Mouse (Mus musculus): ENCODE measurements around the gene Cacnb3. TPM values are rescaled to one million over a fixed set of nuclear protein-coding genes. Genes with fewer than 3 reads are reported as not detected.

Cacnb3 gene
- polyA plus RNA-seq, 1 experiment from 2014 or later = 22.8 TPM

GRCm38 (mm10) chr15:98607557-98607956, 23.1 kb upstream of the Cacnb3 start:
- Histone ChIP-seq H3K4me2 (ENCODE audit: low read depth, low read length) (peak overlapping the region; percentile 81), H3K27me3 (replicated peaks; ENCODE audit: control insufficient read depth, insufficient read depth, low read length) (no peaks in the 10 kb centered on the region), H3K4me3 (ENCODE audit: low read length) (peak overlapping the region; percentile 79), H3K9me3 (ENCODE audit: control insufficient read depth, low read length) (no peaks in the 10 kb centered on the region), H3K36me3 (ENCODE audit: control insufficient read depth, insufficient read depth, low read length) (peaks cover 5% of the 10 kb centered on the region; the same call in 1 of the 2 replicates), H3K4me1 (ENCODE audit: control insufficient read depth, insufficient read depth, low read length) (peaks cover 45% of the 10 kb centered on the region), H3K9ac (ENCODE audit: low read depth, low read length) (peak overlapping the region; percentile 90), H3K27ac (ENCODE audit: low read length) (peak overlapping the region; percentile 94)
- WGBS = 13% methylated on average over 4 of the region's 4 CpGs
- ATAC-seq = no peak

- 11% methylated on average over 9 of the region's 10 CpGs for WGBS
Measured at GRCm38 (mm10) chr15:98608058-98608783, 22.4 kb upstream of the Cacnb3 start.

GRCm38 (mm10) chr15:98608784-98609250, 21.8 kb upstream of the Cacnb3 start:
- Histone ChIP-seq H3K4me2 (ENCODE audit: low read depth, low read length) (peak overlapping the region; percentile 81), H3K4me1 (ENCODE audit: control insufficient read depth, insufficient read depth, low read length) (peaks cover 32% of the 10 kb centered on the region), H3K9ac (ENCODE audit: low read depth, low read length) (peak overlapping the region; percentile 90), H3K36me3 (ENCODE audit: control insufficient read depth, insufficient read depth, low read length) (peaks cover 4% of the 10 kb centered on the region; the same call in 1 of the 2 replicates), H3K4me3 (ENCODE audit: low read length) (peak overlapping the region; percentile 79), H3K27me3 (replicated peaks; ENCODE audit: control insufficient read depth, insufficient read depth, low read length) (no peaks in the 10 kb centered on the region), H3K9me3 (ENCODE audit: control insufficient read depth, low read length) (no peaks in the 10 kb centered on the region), H3K27ac (ENCODE audit: low read length) (peak overlapping the region; percentile 94)
- ATAC-seq = peak; percentile 41
- 0% methylated on average over 8 of the region's 26 CpGs for WGBS

More at GRCm38 (mm10) chr15:98608058-98608783, 22.4 kb upstream of the Cacnb3 start:
- H3K4me1 ChIP-seq (ENCODE audit: control insufficient read depth, insufficient read depth, low read length) = peaks cover 38% of the 10 kb centered on the region
- no peaks in the 10 kb centered on the region for H3K27me3 ChIP-seq (replicated peaks; ENCODE audit: control insufficient read depth, insufficient read depth, low read length)
- peaks cover 5% of the 10 kb centered on the region; the same call in 1 of the 2 replicates for H3K36me3 ChIP-seq (ENCODE audit: control insufficient read depth, insufficient read depth, low read length)
- peak overlapping the region; percentile 90 for H3K9ac ChIP-seq (ENCODE audit: low read depth, low read length)
- H3K4me2 ChIP-seq (ENCODE audit: low read depth, low read length) = peak overlapping the region; percentile 81
- H3K27ac ChIP-seq (ENCODE audit: low read length) = peak overlapping the region; percentile 94
- H3K4me3 ChIP-seq (ENCODE audit: low read length) = peak overlapping the region; percentile 79
- no peaks in the 10 kb centered on the region for H3K9me3 ChIP-seq (ENCODE audit: control insufficient read depth, low read length)
- ATAC-seq = no peak

- H3K27ac ChIP-seq (ENCODE audit: low read length) = peak within 1 kb of the TSS; percentile 94
- peak within 1 kb of the TSS; percentile 90 for H3K9ac ChIP-seq (ENCODE audit: low read depth, low read length)
- peak within 1 kb of the TSS; percentile 81 for H3K4me2 ChIP-seq (ENCODE audit: low read depth, low read length)
- peaks cover 29% of the 10 kb centered on the region for H3K4me1 ChIP-seq (ENCODE audit: control insufficient read depth, insufficient read depth, low read length)
- H3K4me3 ChIP-seq (ENCODE audit: low read length) = peak within 1 kb of the TSS; percentile 79
- H3K27me3 ChIP-seq (replicated peaks; ENCODE audit: control insufficient read depth, insufficient read depth, low read length) = no peaks in the 10 kb centered on the region
- ATAC-seq = peak; percentile 83
- WGBS = under 1% methylated on average over 55 of the region's 75 CpGs
- no peaks in the 10 kb centered on the region for H3K36me3 ChIP-seq (ENCODE audit: control insufficient read depth, insufficient read depth, low read length)
- no peaks in the 10 kb centered on the region for H3K9me3 ChIP-seq (ENCODE audit: control insufficient read depth, low read length)
Measured at GRCm38 (mm10) chr15:98609331-98610130, 21.1 kb upstream of the Cacnb3 start, which contains the start of gene Adcy6. Adcy6 (minus strand) TSS chr15:98610076.

- peaks cover 33% of the 10 kb centered on the region for H3K4me1 ChIP-seq (ENCODE audit: control insufficient read depth, insufficient read depth, low read length)
- H3K9me3 ChIP-seq (ENCODE audit: control insufficient read depth, low read length) = no peaks in the 10 kb centered on the region
- peak overlapping the region; percentile 90 for H3K9ac ChIP-seq (ENCODE audit: low read depth, low read length)
- H3K27ac ChIP-seq (ENCODE audit: low read length) = peak overlapping the region; percentile 94
- H3K36me3 ChIP-seq (ENCODE audit: control insufficient read depth, insufficient read depth, low read length) = no peaks in the 10 kb centered on the region
- H3K4me3 ChIP-seq (ENCODE audit: low read length) = peak overlapping the region; percentile 79
- ATAC-seq = peak; percentile 19
- H3K27me3 ChIP-seq (replicated peaks; ENCODE audit: control insufficient read depth, insufficient read depth, low read length) = no peaks in the 10 kb centered on the region
- WGBS = 4% methylated on average over 12 of the region's 12 CpGs
- H3K4me2 ChIP-seq (ENCODE audit: low read depth, low read length) = peak overlapping the region; percentile 81
Measured at GRCm38 (mm10) chr15:98610131-98610633, 20.5 kb upstream of the Cacnb3 start.

GRCm38 (mm10) chr15:98612229-98612628, 18.4 kb upstream of the Cacnb3 start:
- Histone ChIP-seq H3K27me3 (replicated peaks; ENCODE audit: control insufficient read depth, insufficient read depth, low read length) (no peaks in the 10 kb centered on the region), H3K4me2 (ENCODE audit: low read depth, low read length) (no peak overlapping the region), H3K4me1 (ENCODE audit: control insufficient read depth, insufficient read depth, low read length) (peaks cover 19% of the 10 kb centered on the region), H3K36me3 (ENCODE audit: control insufficient read depth, insufficient read depth, low read length) (no peaks in the 10 kb centered on the region), H3K4me3 (ENCODE audit: low read length) (no peak overlapping the region), H3K9ac (ENCODE audit: low read depth, low read length) (no peak overlapping the region), H3K9me3 (ENCODE audit: control insufficient read depth, low read length) (no peaks in the 10 kb centered on the region), H3K27ac (ENCODE audit: low read length) (no peak overlapping the region)
- ATAC-seq = no peak
- 96% methylated on average over 3 of the region's 3 CpGs for WGBS

- no peak overlapping the region for H3K4me3 ChIP-seq (ENCODE audit: low read length)
- H3K9me3 ChIP-seq (ENCODE audit: control insufficient read depth, low read length) = no peaks in the 10 kb centered on the region
- 0 out of 2 replicates have a peak overlapping the region, but pooled peaks have one; percentile 5 for H3K9ac ChIP-seq (ENCODE audit: low read depth, low read length)
- H3K4me1 ChIP-seq (ENCODE audit: control insufficient read depth, insufficient read depth, low read length) = peaks cover 10% of the 10 kb centered on the region
- peak overlapping the region; percentile 50 for H3K27ac ChIP-seq (ENCODE audit: low read length)
- 40% methylated on average over 9 of the region's 9 CpGs for whole genome bisulfite sequencing
- no peaks in the 10 kb centered on the region for H3K36me3 ChIP-seq (ENCODE audit: control insufficient read depth, insufficient read depth, low read length)
- no peak overlapping the region for H3K4me2 ChIP-seq (ENCODE audit: low read depth, low read length)
- no peaks in the 10 kb centered on the region for H3K27me3 ChIP-seq (replicated peaks; ENCODE audit: control insufficient read depth, insufficient read depth, low read length)
- no peak for ATAC-seq
Measured at GRCm38 (mm10) chr15:98614551-98614950, 16.1 kb upstream of the Cacnb3 start.

- ATAC-seq = peak; percentile 67
- Histone ChIP-seq H3K36me3 (ENCODE audit: control insufficient read depth, insufficient read depth, low read length) (no peaks in the 10 kb centered on the region), H3K9me3 (ENCODE audit: control insufficient read depth, low read length) (no peaks in the 10 kb centered on the region), H3K9ac (ENCODE audit: low read depth, low read length) (no peak overlapping the region; the same call in 1 of the 2 replicates), H3K27ac (ENCODE audit: low read length) (peak overlapping the region; percentile 50), H3K4me2 (ENCODE audit: low read depth, low read length) (0 out of 2 replicates have a peak overlapping the region, but pooled peaks have one; percentile 1), H3K4me3 (ENCODE audit: low read length) (no peak overlapping the region), H3K4me1 (ENCODE audit: control insufficient read depth, insufficient read depth, low read length) (peaks cover 10% of the 10 kb centered on the region), H3K27me3 (replicated peaks; ENCODE audit: control insufficient read depth, insufficient read depth, low read length) (no peaks in the 10 kb centered on the region)
- 38% methylated on average over 6 of the region's 6 CpGs for WGBS
Measured at GRCm38 (mm10) chr15:98614971-98615370, 15.7 kb upstream of the Cacnb3 start.

GRCm38 (mm10) chr15:98615751-98616150, 14.9 kb upstream of the Cacnb3 start:
- peaks cover 7% of the 10 kb centered on the region for H3K4me1 ChIP-seq (ENCODE audit: control insufficient read depth, insufficient read depth, low read length)
- H3K27me3 ChIP-seq (replicated peaks; ENCODE audit: control insufficient read depth, insufficient read depth, low read length) = no peaks in the 10 kb centered on the region
- no peak overlapping the region for H3K9ac ChIP-seq (ENCODE audit: low read depth, low read length)
- peak overlapping the region; percentile 36; the same call in 1 of the 2 replicates for H3K4me3 ChIP-seq (ENCODE audit: low read length)
- H3K9me3 ChIP-seq (ENCODE audit: control insufficient read depth, low read length) = no peaks in the 10 kb centered on the region
- H3K27ac ChIP-seq (ENCODE audit: low read length) = peak overlapping the region; percentile 50; the same call in 1 of the 2 replicates
- H3K4me2 ChIP-seq (ENCODE audit: low read depth, low read length) = peak overlapping the region; percentile 32; the same call in 1 of the 2 replicates
- H3K36me3 ChIP-seq (ENCODE audit: control insufficient read depth, insufficient read depth, low read length) = no peaks in the 10 kb centered on the region
- WGBS = 66% methylated on average over 6 of the region's 6 CpGs
- ATAC-seq = no peak

Data from intestine, embryonic 16.5 days (tissue).